Mouse (Mus musculus) kidney, adult 2 months (tissue): ENCODE data around the gene Hsp90ab1. TPM values are rescaled to one million over a fixed set of nuclear protein-coding genes. Genes with fewer than 3 reads are reported as not detected.
A peak's percentile ranks its signal among the peaks of the same experiment; 100 is the strongest.

Experiments
- DNase-seq: peaks from one replicate; pipeline ENCODE4 v3.0.0; 2021
- H3K27ac ChIP-seq: fragments of 200-500 bp; 2 replicates; pipeline ENCODE4 v1.5.1; 2012; ENCODE audit warnings: low read depth, low read length, control low read depth, inconsistent platforms; ENCODE audit not compliant: insufficient read depth
- H3K27me3 ChIP-seq: fragments of 200-500 bp; replicated peaks from 2 replicates; pipeline ENCODE4 v1.6.1; 2012; ENCODE audit warnings: mild to moderate bottlenecking, moderate library complexity, low read length, inconsistent platforms; ENCODE audit not compliant: control insufficient read depth, insufficient read depth
- H3K36me3 ChIP-seq: fragments of 200-500 bp; 2 replicates; pipeline ENCODE4 v1.6.1; 2012; ENCODE audit warnings: mild to moderate bottlenecking, moderate library complexity, low read length, inconsistent platforms; ENCODE audit not compliant: control insufficient read depth, insufficient read depth
- H3K4me1 ChIP-seq: fragments of 200-500 bp; 2 replicates; pipeline ENCODE4 v1.6.1; 2011; ENCODE audit warnings: low read length; ENCODE audit not compliant: control insufficient read depth, insufficient read depth
- H3K4me3 ChIP-seq: fragments of 200-500 bp; 2 replicates; pipeline ENCODE4 v1.5.1; 2011; ENCODE audit warnings: mild to moderate bottlenecking, low read depth, low read length, control low read depth; ENCODE audit not compliant: insufficient read depth
- CTCF ChIP-seq: fragments of 200-500 bp; conservative IDR thresholded peaks from 2 replicates; pipeline ENCODE4 v1.5.1; 2011; ENCODE audit warnings: low read depth, mild to moderate bottlenecking, control low read depth, low read length, moderate library complexity, mixed read lengths; ENCODE audit not compliant: insufficient read depth, insufficient read length
- POLR2A ChIP-seq: fragments of 200-500 bp; IDR thresholded peaks from one replicate; pipeline ENCODE4 v1.6.1; 2011; ENCODE audit warnings: low read depth, low read length, control low read depth
- WGBS: fragments of 180-500 bp; shearing (Covaris S2); methylation state at CpG from one replicate; pipeline ENCODE4 v1.1.7; 2018; 5-methylcytosine and 5-hydroxymethylcytosine counted together
- polyA plus RNA-seq: library from polyadenylated mRNA; depleted of rRNA; stranded (reverse); fragments of >200 nt; gene quantifications from 2 replicates; pipeline ENCODE4 v1.2.3, GENCODE M21; 2012; rRNA removed

Gene Hsp90ab1
- 369 and 408 TPM in 2 replicates for polyA plus RNA-seq

DNA sequence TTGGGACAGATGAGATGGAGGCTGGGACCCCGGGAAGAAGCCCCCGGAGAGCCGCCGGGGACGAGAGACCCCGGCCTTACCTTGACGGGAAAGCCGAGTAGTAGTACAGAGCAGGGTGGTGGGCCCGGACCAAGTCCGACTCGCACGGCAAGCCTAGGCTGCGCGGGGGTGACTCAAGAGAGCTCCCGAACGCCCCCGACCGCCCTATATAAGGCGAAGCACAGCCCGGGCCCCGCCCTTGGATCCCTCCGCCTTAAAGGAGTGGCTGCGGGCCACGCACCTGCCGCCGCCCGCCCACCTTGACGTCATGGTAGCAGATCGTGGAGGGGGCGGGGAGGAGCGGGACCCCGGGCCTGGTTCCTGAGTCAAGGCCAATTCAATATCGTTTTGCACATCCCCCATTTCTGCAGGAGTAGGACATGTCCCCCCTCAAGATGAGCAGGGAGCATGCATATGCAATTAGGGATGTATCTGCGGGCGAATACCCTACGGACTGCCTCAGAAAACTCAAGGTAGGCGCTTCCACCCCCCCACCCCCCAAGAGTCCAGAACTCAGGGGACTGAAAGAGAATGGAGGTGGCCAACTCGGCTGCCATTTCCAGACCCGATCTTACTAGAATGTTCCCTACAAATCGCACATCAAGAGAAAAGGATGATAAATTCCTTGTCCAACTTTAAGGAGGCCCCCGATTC lies at the start of gene Hsp90ab1:
TSS of gene Hsp90ab1 (minus strand) at position 185 of the 693 bp plus-strand sequence.
- H3K4me1 ChIP-seq, result peaks cover 10% of the 10 kb centered on the region; the same call in 1 of the 2 replicates
- WGBS, result under 1% methylated on average over 41 of the region's 41 CpGs
- peak; percentile 99 for DNase-seq

DNA sequence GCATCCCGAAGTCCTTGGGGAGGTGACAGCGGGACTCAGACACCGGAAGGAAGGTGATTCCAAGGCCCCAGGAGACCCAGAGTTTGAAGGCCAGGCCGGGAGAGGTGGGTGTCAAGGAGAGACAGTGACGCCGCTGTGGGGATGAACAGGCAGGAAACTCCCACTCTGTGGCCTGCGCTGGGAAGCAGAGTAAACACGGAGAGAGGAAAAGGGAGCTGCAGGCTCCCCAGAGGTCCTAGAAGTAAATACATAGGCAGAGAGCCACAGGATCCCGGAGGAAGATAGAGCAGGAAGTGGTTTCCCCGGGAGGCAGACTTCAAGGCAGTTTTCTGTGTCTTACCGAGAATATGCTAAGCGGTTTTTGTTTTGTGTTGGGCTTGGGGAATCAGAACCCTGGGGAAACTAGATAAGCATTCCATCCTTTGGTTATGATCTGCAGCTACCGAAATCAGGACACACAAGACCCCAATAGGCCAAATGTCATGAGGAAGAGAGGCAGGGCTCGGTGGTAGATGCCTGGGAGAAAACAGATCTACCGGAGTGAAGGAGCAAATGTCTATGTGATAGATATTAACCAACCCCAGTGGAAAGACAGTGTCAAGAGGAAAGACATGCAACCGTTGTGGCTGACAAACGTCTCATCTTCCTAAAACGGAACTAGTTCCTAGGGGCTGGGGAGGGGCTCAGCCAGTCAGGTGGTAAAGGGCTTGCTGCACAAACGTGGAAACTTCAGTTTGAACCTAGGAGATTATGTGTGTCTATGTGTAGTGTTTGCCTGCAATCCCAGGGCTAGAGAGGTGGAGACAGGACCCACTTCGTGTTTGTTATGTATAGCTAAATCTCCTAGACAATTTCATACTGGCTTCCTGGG lies 46.5 kb upstream of the Hsp90ab1 start:
- no peak for TF ChIP-seq CTCF
- no peak for TF ChIP-seq POLR2A
- Histone ChIP-seq H3K27ac (peak overlapping the region; percentile 87), H3K36me3 (no peaks in the 10 kb centered on the region), H3K4me3 (peak overlapping the region; percentile 30), H3K27me3 (no peaks in the 10 kb centered on the region), H3K4me1 (no peaks in the 10 kb centered on the region)
- WGBS, result 36% methylated on average over 20 of the region's 20 CpGs
- peak; percentile 66 for DNase-seq

More for the DNA sequence above, at the start of gene Hsp90ab1:
- H3K4me3 ChIP-seq, result peak within 1 kb of the TSS; percentile 79
- H3K27me3 ChIP-seq, result no peaks in the 10 kb centered on the region
- H3K27ac ChIP-seq, result peak within 1 kb of the TSS; percentile 99
- no peak for TF ChIP-seq CTCF
- TF ChIP-seq POLR2A, result peak; percentile 97
- peaks cover 26% of the 10 kb centered on the region for H3K36me3 ChIP-seq

DNA sequence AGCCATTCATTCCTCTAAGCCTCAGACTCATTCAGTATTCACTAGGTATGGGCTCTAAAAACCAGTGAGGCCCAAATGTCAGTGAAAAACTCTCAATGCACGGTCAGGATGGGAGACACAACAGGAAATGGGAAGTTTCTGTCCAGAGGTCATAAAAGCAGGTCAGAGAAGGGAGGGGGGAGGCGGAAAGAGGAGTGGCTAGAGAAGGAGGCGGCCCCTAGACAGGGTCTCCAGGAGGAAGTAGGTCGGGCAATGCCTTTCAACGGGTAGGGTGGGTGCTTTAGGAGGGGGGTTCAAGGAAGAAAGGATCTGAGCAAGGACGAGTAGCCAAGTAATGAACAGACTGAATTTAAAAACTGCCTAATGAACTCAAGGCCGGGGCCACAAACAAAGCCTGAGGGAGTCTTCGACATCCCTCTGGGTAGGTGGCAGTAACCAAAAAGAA lies 45.9 kb upstream of the Hsp90ab1 start:
- Histone ChIP-seq H3K4me3 (peak overlapping the region; percentile 30), H3K36me3 (no peaks in the 10 kb centered on the region), H3K4me1 (no peaks in the 10 kb centered on the region), H3K27me3 (no peaks in the 10 kb centered on the region), H3K27ac (peak overlapping the region; percentile 87)
- TF ChIP-seq POLR2A, result no peak
- TF ChIP-seq CTCF, result no peak
- WGBS, result 28% methylated on average over 8 of the region's 8 CpGs
- DNase-seq, result peak; percentile 83

DNA sequence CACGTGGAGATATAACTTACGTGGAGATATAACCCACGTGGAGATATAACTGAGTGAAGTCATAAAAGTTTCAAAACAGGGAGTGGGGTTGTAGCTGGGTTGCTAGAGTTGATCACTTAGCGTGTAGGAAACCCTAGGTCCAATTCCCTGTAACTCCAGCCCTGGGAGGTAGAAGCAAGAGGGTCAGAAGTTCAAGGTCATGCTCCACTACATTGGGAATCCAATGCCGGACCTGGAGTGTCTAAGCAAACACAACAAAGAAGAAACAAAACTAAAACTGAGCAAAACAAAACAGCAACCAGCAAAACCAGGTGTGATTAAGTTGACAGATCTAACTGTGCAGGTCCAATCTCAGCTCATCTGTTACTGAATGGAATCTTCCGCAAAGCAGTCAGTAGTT lies 44.6 kb upstream of the Hsp90ab1 start:
- Histone ChIP-seq H3K27ac (no peak overlapping the region), H3K36me3 (no peaks in the 10 kb centered on the region), H3K4me3 (no peak overlapping the region), H3K4me1 (no peaks in the 10 kb centered on the region), H3K27me3 (no peaks in the 10 kb centered on the region)
- no peak for DNase-seq
- TF ChIP-seq CTCF, result no peak
- TF ChIP-seq POLR2A, result no peak
- WGBS, result 84% methylated on average over 6 of the region's 6 CpGs

DNA sequence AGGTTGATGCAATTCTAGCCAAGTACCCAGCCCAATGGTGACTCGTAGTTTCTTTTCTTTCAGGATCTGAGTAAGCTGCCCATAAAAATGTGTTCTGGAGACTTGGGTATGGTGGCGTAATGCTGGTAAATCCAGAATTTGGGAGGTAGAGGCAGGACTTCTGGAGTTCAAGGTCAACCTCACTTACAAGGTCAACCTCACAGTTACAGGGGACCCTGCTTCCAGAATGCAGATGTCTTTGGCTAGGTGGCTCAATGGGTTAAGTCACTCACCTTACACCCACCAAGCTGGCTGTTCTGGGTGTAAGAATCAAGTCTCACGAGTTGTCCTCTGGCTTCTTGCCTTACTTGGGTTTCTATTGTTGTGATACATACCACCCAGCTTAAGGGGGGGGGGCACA lies 43.6 kb upstream of the Hsp90ab1 start:
- Histone ChIP-seq H3K27me3 (no peaks in the 10 kb centered on the region), H3K4me1 (no peaks in the 10 kb centered on the region), H3K36me3 (no peaks in the 10 kb centered on the region), H3K27ac (no peak overlapping the region), H3K4me3 (no peak overlapping the region)
- DNase-seq, result no peak
- 85% methylated on average over 3 of the region's 3 CpGs for WGBS
- no peak for TF ChIP-seq POLR2A
- TF ChIP-seq CTCF, result no peak

DNA sequence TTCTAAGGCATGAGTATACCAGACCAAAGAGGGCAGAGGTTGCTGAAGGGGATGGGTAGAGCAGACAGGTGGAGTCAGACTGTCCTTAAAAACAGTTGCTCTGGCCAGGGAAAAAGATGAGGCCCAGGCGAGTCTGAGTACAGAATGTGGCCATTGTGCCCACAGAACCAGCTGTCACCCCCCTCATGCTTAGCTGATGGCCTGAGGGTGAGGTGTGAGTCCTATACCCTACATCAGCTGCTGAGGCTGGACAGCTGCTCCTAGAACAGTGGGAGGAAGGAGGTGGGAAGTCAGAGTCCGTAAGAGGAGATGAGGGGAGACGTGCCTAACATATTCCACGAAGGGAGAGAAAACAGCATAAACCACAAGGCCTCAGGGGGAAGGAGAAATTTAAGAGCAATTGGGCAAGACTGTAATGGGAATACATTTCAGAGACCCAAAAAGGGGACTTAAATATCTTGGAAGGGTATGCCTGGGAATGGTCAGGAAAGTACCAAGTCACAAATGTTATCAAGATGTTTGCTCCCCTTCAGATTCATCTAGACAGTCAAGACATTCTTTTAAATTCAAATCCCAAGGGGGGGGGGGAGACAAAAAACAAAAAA lies 43.1 kb upstream of the Hsp90ab1 start:
- Histone ChIP-seq H3K4me3 (no peak overlapping the region), H3K4me1 (no peaks in the 10 kb centered on the region), H3K27me3 (no peaks in the 10 kb centered on the region), H3K27ac (no peak overlapping the region), H3K36me3 (no peaks in the 10 kb centered on the region)
- TF ChIP-seq POLR2A (no peak), CTCF (no peak)
- WGBS, result 72% methylated on average over 4 of the region's 4 CpGs
- DNase-seq, result no peak
